Mouse (Mus musculus) layer of hippocampus, postnatal 36 days (tissue): ENCODE data around the gene Ccdc106. TPM values are rescaled to one million over a fixed set of nuclear protein-coding genes. Genes with fewer than 3 reads are reported as not detected.
A peak's percentile ranks its signal among the peaks of the same experiment; 100 is the strongest.
"Not testable (repeated sequence)": the region's sequence is repeated elsewhere in the genome, so short reads cannot be mapped to it uniquely, and the experiment has no call there.

Experiments used
- DNase-seq, 2 experiments: peaks; one replicate each; pipeline ENCODE4 v3.0.0; 2022
- total RNA-seq, 2 experiments: library from RNA; stranded (reverse); gene quantifications; 2 replicates each; pipeline ENCODE4 v1.2.3; 2021

Ccdc106 gene
- total RNA-seq, 2 experiments from 2014 or later, result 56.9 to 61.9 TPM

- peak; percentile 79 to 81 for DNase-seq
These were observed 31.1 kb downstream of the Ccdc106 start, which contains the start of gene Zfp580 for GRCm38 (mm10) chr7:5051193-5052192. Gene Zfp580 (plus strand): TSS chr7:5051538.

GRCm38 (mm10) chr7:5052438-5052837 is 32.1 kb downstream of the Ccdc106 start:
- DNase-seq, result no peak

- no peak for DNase-seq
These were observed 32.6 kb downstream of the Ccdc106 start for GRCm38 (mm10) chr7:5052931-5053343.

GRCm38 (mm10) chr7:5053456-5054179 is 33.3 kb downstream of the Ccdc106 start:
- no peak for DNase-seq

GRCm38 (mm10) chr7:5056651-5057263 is 36.4 kb downstream of the Ccdc106 start:
- DNase-seq, result peak; percentile 73 to 75

- no peak for DNase-seq
These were observed 37.0 kb downstream of the Ccdc106 start for GRCm38 (mm10) chr7:5057381-5057780.

- no peak for DNase-seq
These were observed 37.5 kb downstream of the Ccdc106 start for GRCm38 (mm10) chr7:5057804-5058203.

GRCm38 (mm10) chr7:5058631-5059030 is 38.3 kb downstream of the Ccdc106 start:
- DNase-seq, result no peak

GRCm38 (mm10) chr7:5059421-5059820 is 39.1 kb downstream of the Ccdc106 start:
- no peak for DNase-seq

GRCm38 (mm10) chr7:5060239-5060731 is 39.9 kb downstream of the Ccdc106 start:
- peak in 1 of 2 experiments; percentile 70 for DNase-seq

- DNase-seq, result peak; percentile 98
These were observed 40.8 kb downstream of the Ccdc106 start for GRCm38 (mm10) chr7:5060944-5061773.

- peak; percentile 91 to 92 for DNase-seq
These were observed 41.5 kb downstream of the Ccdc106 start, which contains the start of gene U2af2 for GRCm38 (mm10) chr7:5061774-5062359. Gene U2af2 (plus strand): TSS chr7:5062143.

- no peak for DNase-seq
These were observed 42.1 kb downstream of the Ccdc106 start for GRCm38 (mm10) chr7:5062360-5063001.

- no peak for DNase-seq
These were observed 44.5 kb downstream of the Ccdc106 start for GRCm38 (mm10) chr7:5064886-5065285.

- no peak for DNase-seq
These were observed 53.2 kb downstream of the Ccdc106 start for GRCm38 (mm10) chr7:5073586-5073985.

GRCm38 (mm10) chr7:5074984-5075383 is 54.6 kb downstream of the Ccdc106 start:
- DNase-seq, result no peak

- DNase-seq, result no peak
These were observed 56.6 kb downstream of the Ccdc106 start for GRCm38 (mm10) chr7:5076931-5077330.

- DNase-seq, result not testable (repeated sequence)
These were observed 59.1 kb downstream of the Ccdc106 start for GRCm38 (mm10) chr7:5079365-5080009.

- DNase-seq, result peak; percentile 97
These were observed 59.8 kb downstream of the Ccdc106 start, which contains the start of gene Epn1 for GRCm38 (mm10) chr7:5080010-5080751. Gene Epn1 (plus strand): TSS chr7:5080235.
